Mouse (Mus musculus) MEL (cell line): ENCODE data around the gene Nat8f6. TPM values are rescaled to one million over a fixed set of nuclear protein-coding genes. Genes with fewer than 3 reads are reported as not detected.
A peak's percentile ranks its signal among the peaks of the same experiment; 100 is the strongest.
"Not testable (repeated sequence)": the region's sequence is repeated elsewhere in the genome, so short reads cannot be mapped to it uniquely, and the experiment has no call there.

Experiments used
- DNase-seq: peaks from one replicate; pipeline ENCODE4 v3.0.0; 2011; ENCODE audit warnings: low read depth, low spot score
- H3K27ac ChIP-seq: 2 replicates; pipeline ENCODE4 v1.5.1; 2012; ENCODE audit warnings: low read depth, mild to moderate bottlenecking, control low read depth, low read length, moderate library complexity; ENCODE audit not compliant: control insufficient read depth
- H3K27me3 ChIP-seq, 2 experiments: fragments of 150-350 bp in 1 of 2; sonication (generic) in 1 of 2; 2 replicates each; pipeline ENCODE4 v1.6.1; 2012; ENCODE audit warnings: low read length in 2 of 2, mild to moderate bottlenecking in 2 of 2, improper control_type of control experiment in 1 of 2, moderate library complexity in 1 of 2; ENCODE audit not compliant: insufficient read depth in 2 of 2, control insufficient read depth in 1 of 2
- H3K36me3 ChIP-seq, 2 experiments: 2 replicates each; pipeline ENCODE4 v1.6.1; 2012 to 2014; ENCODE audit warnings: low read length in 2 of 2, improper control_type of control experiment in 1 of 2, inconsistent platforms in 1 of 2, mild to moderate bottlenecking in 1 of 2; ENCODE audit not compliant: insufficient read depth in 2 of 2, control insufficient read depth in 1 of 2
- H3K4me1 ChIP-seq, 2 experiments: fragments of 150-350 bp in 1 of 2; sonication (generic) in 1 of 2; 2 replicates each; pipeline ENCODE4 v1.6.1; 2012; ENCODE audit warnings: low read length in 2 of 2, improper control_type of control experiment in 1 of 2, mild to moderate bottlenecking in 1 of 2; ENCODE audit not compliant: insufficient read depth in 2 of 2, control insufficient read depth in 1 of 2
- H3K4me3 ChIP-seq, 2 experiments: fragments of 150-350 bp in 1 of 2; sonication (generic) in 1 of 2; 2 replicates each; pipeline ENCODE4 v1.5.1; 2012; ENCODE audit warnings: low read depth in 2 of 2, low read length in 2 of 2, mild to moderate bottlenecking in 2 of 2, moderate library complexity in 2 of 2, control low read depth in 1 of 2, improper control_type of control experiment in 1 of 2; ENCODE audit not compliant: control insufficient read depth in 1 of 2, insufficient read depth in 1 of 2
- H3K79me2 ChIP-seq: 2 replicates; pipeline ENCODE4 v1.6.1; 2012; ENCODE audit warnings: mild to moderate bottlenecking, low read length, moderate library complexity; ENCODE audit not compliant: control insufficient read depth, poor library complexity, insufficient read depth
- H3K9ac ChIP-seq: 2 replicates; pipeline ENCODE4 v1.6.1; 2012; ENCODE audit warnings: low read depth, mild to moderate bottlenecking, control low read depth, low read length, moderate library complexity; ENCODE audit not compliant: control insufficient read depth, poor library complexity, severe bottlenecking
- H3K9me3 ChIP-seq: fragments of 150-350 bp; sonication (generic); replicated peaks from 2 replicates; pipeline ENCODE4 v1.6.1; 2012; ENCODE audit warnings: mild to moderate bottlenecking, low read length, improper control_type of control experiment, moderate library complexity; ENCODE audit not compliant: insufficient read depth
- CHD1 ChIP-seq: IDR thresholded peaks from 2 replicates; pipeline ENCODE4 v1.6.1; 2012; ENCODE audit warnings: low read depth, mild to moderate bottlenecking, inconsistent platforms, low read length, improper control_type of control experiment
- CTCF ChIP-seq, 3 experiments: IDR thresholded peaks in 2 of 3; conservative IDR thresholded peaks in 1 of 3; 2 replicates each; pipeline ENCODE4 v1.5.1; 2011 to 2012; ENCODE audit warnings: low read length in 3 of 3, low read depth in 2 of 3, mild to moderate bottlenecking in 2 of 3, improper control_type of control experiment in 1 of 3, inconsistent platforms in 1 of 3, mixed read lengths in 1 of 3, moderate library complexity in 1 of 3; ENCODE audit not compliant: control insufficient read depth in 1 of 3, insufficient read depth in 1 of 3, poor library complexity in 1 of 3, severe bottlenecking in 1 of 3
- E2F4 ChIP-seq: IDR thresholded peaks from 2 replicates; pipeline ENCODE4 v1.6.1; 2011; ENCODE audit warnings: low read depth, low read length, improper control_type of control experiment, borderline replicate concordance
- ELF1 ChIP-seq: IDR thresholded peaks from 2 replicates; pipeline ENCODE4 v1.6.1; 2014; ENCODE audit warnings: low read depth, mild to moderate bottlenecking, inconsistent platforms, low read length, improper control_type of control experiment, moderate library complexity
- JUND ChIP-seq: IDR thresholded peaks from 2 replicates; pipeline ENCODE4 v1.6.1; 2011; ENCODE audit warnings: low read depth, mild to moderate bottlenecking, improper control_type of control experiment, low read length
- MAFK ChIP-seq: IDR thresholded peaks from 2 replicates; pipeline ENCODE4 v1.6.1; 2011; ENCODE audit warnings: low read depth, mild to moderate bottlenecking, low read length, improper control_type of control experiment, borderline replicate concordance
- NRF1 ChIP-seq: IDR thresholded peaks from 2 replicates; pipeline ENCODE4 v1.6.1; 2014; ENCODE audit warnings: low read depth, mild to moderate bottlenecking, inconsistent platforms, low read length, improper control_type of control experiment, moderate library complexity; ENCODE audit not compliant: poor library complexity, insufficient read depth, severe bottlenecking
- POLR2AphosphoS2 ChIP-seq: IDR thresholded peaks from 2 replicates; pipeline ENCODE4 v1.6.1; 2011; ENCODE audit warnings: low read length, improper control_type of control experiment
- POLR2AphosphoS5 ChIP-seq: IDR thresholded peaks from 2 replicates; pipeline ENCODE4 v1.6.1; 2012; ENCODE audit warnings: low read depth, borderline replicate concordance, mild to moderate bottlenecking, inconsistent platforms, low read length, moderate library complexity, mixed read lengths
- RAD21 ChIP-seq: IDR thresholded peaks from 2 replicates; pipeline ENCODE4 v1.6.1; 2011; ENCODE audit warnings: mild to moderate bottlenecking, low read depth, low read length, improper control_type of control experiment
- RCOR1 ChIP-seq: IDR thresholded peaks from 2 replicates; pipeline ENCODE4 v1.6.1; 2012; ENCODE audit warnings: low read depth, mild to moderate bottlenecking, inconsistent platforms, low read length, improper control_type of control experiment
- SMC3 ChIP-seq: IDR thresholded peaks from 2 replicates; pipeline ENCODE4 v1.6.1; 2011; ENCODE audit warnings: low read depth, low read length, improper control_type of control experiment
- TCF12 ChIP-seq: IDR thresholded peaks from 2 replicates; pipeline ENCODE4 v1.6.1; 2014; ENCODE audit warnings: low read depth, mild to moderate bottlenecking, inconsistent platforms, low read length, improper control_type of control experiment, moderate library complexity
- USF2 ChIP-seq, 2 experiments: IDR thresholded peaks; 2 replicates each; pipeline ENCODE4 v1.6.1; 2011 to 2012; ENCODE audit warnings: improper control_type of control experiment in 2 of 2, low read length in 2 of 2, borderline replicate concordance in 1 of 2, inconsistent platforms in 1 of 2, low read depth in 1 of 2, mild to moderate bottlenecking in 1 of 2; ENCODE audit not compliant: insufficient read depth in 1 of 2
- ZKSCAN1 ChIP-seq: IDR thresholded peaks from 2 replicates; pipeline ENCODE4 v1.6.1; 2012; ENCODE audit warnings: low read depth, mild to moderate bottlenecking, inconsistent platforms, low read length, improper control_type of control experiment, moderate library complexity
- ZMIZ1 ChIP-seq: IDR thresholded peaks from 2 replicates; pipeline ENCODE4 v1.6.1; 2012; ENCODE audit warnings: low read depth, mild to moderate bottlenecking, inconsistent platforms, low read length, improper control_type of control experiment, moderate library complexity
- polyA plus RNA-seq, 2 experiments: library from polyadenylated mRNA; stranded (reverse) in 1 of 2; unstranded in 1 of 2; fragments of >175 nt in 1 of 2; fragments of >200 nt in 1 of 2; gene quantifications; 2 replicates each; pipeline versions ENCODE4 v1.2.1 to v1.2.4; 2012; ENCODE audit warnings: low replicate concordance in 2 of 2, low read depth in 1 of 2; ENCODE audit not compliant: insufficient read length in 2 of 2, insufficient read depth in 1 of 2, missing spikeins in 1 of 2
- total RNA-seq: library from RNA; depleted of rRNA; stranded (reverse); fragments of 300-350 nt; gene quantifications from 2 replicates; pipeline ENCODE4 v1.2.3, GENCODE M21; 2012

The Nat8f6 gene
- total and polyA plus RNA-seq, 3 experiments: not detected

DNA sequence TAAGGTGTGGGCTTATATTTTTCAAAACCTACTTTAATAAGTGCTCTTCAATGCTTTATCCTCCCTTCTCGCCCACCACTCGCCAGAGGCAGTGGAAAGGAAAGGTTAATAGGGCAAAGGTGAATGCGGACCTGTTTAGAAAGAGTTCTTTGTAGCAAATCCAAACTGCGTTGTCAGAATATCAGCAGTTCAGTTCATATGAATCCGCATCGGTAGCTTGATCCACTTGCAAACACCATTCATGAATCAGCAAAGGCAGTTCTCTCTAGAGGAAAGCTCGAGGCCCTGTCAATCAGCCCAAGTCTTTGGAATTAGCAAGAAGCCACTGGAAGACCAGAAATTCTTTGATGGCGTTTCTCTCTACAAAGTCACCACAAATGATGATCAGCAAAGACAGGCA, 17.9 kb upstream of the Nat8f6 start:
- H3K4me3 ChIP-seq: no peak overlapping the region
- H3K4me1 ChIP-seq: no peaks in the 10 kb centered on the region
- no peak for DNase-seq
- H3K36me3 ChIP-seq: no peaks in the 10 kb centered on the region
- H3K9me3 ChIP-seq: no peaks in the 10 kb centered on the region
- no peaks in the 10 kb centered on the region for H3K79me2 ChIP-seq
- TF ChIP-seq ZKSCAN1: no peak
- no peak for TF ChIP-seq SMC3
- TF ChIP-seq E2F4: no peak
- no peak for TF ChIP-seq RCOR1
- TF ChIP-seq USF2 (IDR thresholded peaks at IDR 0.05; ENCODE audit: borderline replicate concordance in 1 of 2, insufficient read depth in 1 of 2, low read depth in 1 of 2, low read length in 2 of 2): no peak
- TF ChIP-seq JUND: no peak
- TF ChIP-seq POLR2AphosphoS2: no peak
- no peak for TF ChIP-seq TCF12
- TF ChIP-seq POLR2AphosphoS5: no peak
- TF ChIP-seq ZMIZ1: no peak
- TF ChIP-seq MAFK: no peak
- TF ChIP-seq NRF1: no peak
- no peak for TF ChIP-seq ELF1
- no peak for TF ChIP-seq CHD1
- H3K27ac ChIP-seq: no peak overlapping the region
- no peak overlapping the region for H3K9ac ChIP-seq
- peaks cover 0 to 5% of the 10 kb centered on the region in 2 experiments for H3K27me3 ChIP-seq

DNA sequence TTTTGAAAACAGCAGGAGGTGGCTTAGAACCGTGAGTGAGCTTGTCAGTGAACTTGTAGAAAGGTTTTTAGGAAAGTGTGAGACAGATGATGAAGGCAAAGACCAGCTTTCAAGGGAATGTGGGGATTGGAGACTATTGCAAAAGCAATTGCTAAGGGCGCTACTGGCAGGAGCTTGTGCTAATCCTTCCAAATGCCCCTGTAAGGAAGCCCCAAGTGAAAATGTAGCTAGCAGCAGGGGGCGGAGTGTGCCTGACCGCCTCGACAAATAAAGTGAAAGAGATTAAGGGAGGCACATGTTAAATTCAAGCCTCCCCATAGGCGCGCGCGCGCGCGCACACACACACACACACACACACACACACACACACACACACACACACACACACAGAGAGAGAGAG, 16.6 kb upstream of the Nat8f6 start:
- H3K27me3 ChIP-seq, DNase-seq: not testable (repeated sequence)

DNA sequence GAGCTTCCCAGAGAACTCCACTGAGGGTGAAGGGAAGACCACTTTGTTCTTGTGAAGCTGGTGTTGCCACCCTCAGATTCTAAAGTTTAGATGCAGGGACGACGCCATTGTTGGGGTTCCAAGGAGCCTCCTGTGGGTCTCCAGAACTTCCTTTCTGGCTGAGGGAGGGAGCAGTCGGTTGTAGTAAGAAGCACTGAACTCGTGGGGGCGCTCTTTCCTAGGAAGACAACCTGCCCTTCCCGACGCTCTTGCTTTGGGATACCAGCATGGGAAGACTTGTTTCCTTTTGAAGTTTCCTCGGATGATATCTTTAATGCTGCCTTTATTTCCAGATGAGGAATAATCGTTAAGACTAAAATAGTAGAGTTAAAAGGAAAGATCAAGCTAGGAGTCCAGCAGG, 16.1 kb upstream of the Nat8f6 start:
- peak; percentile 24 for DNase-seq
- TF ChIP-seq SMC3 (peak; percentile 10; the same call in 1 of the 2 replicates), RAD21 (peak; percentile 29), CTCF (IDR thresholded peaks at IDR 0.05 in 2 of 3, conservative IDR thresholded peaks at IDR 0.05 in 1 of 3; ENCODE audit: control insufficient read depth in 1 of 3, insufficient read depth in 1 of 3, low read depth in 2 of 3, low read length in 3 of 3, poor library complexity in 1 of 3, severe bottlenecking in 1 of 3) (peak; percentile 12 to 28 (median 26); a peak in 4 of 6 replicates)
- not testable (repeated sequence) for H3K79me2 ChIP-seq, H3K4me3 ChIP-seq, H3K27me3 ChIP-seq, H3K4me1 ChIP-seq, H3K9me3 ChIP-seq, H3K36me3 ChIP-seq, H3K9ac ChIP-seq, H3K27ac ChIP-seq

More for the DNA sequence above, 16.6 kb upstream of the Nat8f6 start:
- H3K9me3 ChIP-seq, H3K79me2 ChIP-seq, H3K9ac ChIP-seq, H3K36me3 ChIP-seq, H3K4me1 ChIP-seq, H3K27ac ChIP-seq, H3K4me3 ChIP-seq: not testable (repeated sequence)

DNA sequence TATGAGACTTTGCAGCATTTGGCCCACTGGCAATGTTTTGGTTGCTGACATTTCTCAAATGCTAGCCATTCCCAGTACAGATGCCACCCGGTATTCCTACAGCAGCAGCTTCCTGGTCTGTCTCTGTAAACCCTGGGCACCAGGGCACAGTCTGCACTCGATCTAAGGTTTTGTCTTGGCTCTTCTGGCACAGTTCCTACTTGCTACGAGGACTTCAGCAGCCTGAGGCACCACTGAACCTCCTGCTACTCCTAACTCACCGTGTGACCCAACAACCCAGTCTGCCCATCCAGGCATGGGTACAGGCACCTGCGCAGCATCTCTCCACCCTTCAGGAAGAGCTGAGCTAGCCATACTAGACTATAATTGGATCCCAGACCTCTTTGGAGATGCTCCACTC, 15.3 kb upstream of the Nat8f6 start:
- not testable (repeated sequence) for DNase-seq, H3K4me3 ChIP-seq, H3K79me2 ChIP-seq, H3K36me3 ChIP-seq, H3K27ac ChIP-seq, H3K27me3 ChIP-seq, H3K9ac ChIP-seq, H3K9me3 ChIP-seq, H3K4me1 ChIP-seq

DNA sequence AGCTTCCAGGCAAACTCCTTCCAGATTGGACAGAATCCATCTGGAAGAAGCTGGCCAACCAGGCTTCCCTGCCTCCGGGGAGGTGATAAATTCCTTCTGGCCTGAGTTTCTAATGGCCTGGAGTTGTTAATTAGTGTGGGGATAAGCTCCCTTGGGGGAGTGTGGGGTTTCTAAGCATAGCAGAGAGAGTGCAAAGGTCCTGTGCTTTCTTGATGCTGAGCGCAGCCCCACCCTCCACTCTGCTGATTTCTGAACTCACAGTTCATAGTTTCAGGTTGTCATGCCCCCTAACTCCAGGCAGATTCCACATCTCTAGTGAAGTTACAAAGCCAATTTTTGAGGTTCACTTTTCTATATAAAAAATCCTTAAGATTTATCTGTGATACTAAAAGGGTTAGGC, 14.3 kb upstream of the Nat8f6 start:
- not testable (repeated sequence) for H3K27ac ChIP-seq, H3K4me1 ChIP-seq, DNase-seq, H3K79me2 ChIP-seq, H3K4me3 ChIP-seq, H3K27me3 ChIP-seq, H3K9me3 ChIP-seq, H3K9ac ChIP-seq, H3K36me3 ChIP-seq
